Mouse (Mus musculus): Measurements from ENCODE around the gene Abcd3. TPM values are rescaled to one million over a fixed set of nuclear protein-coding genes. Genes with fewer than 3 reads are reported as not detected.

The Abcd3 gene
- polyA plus RNA-seq, 1 experiment from 2014 or later, result 55.7 TPM

DNA sequence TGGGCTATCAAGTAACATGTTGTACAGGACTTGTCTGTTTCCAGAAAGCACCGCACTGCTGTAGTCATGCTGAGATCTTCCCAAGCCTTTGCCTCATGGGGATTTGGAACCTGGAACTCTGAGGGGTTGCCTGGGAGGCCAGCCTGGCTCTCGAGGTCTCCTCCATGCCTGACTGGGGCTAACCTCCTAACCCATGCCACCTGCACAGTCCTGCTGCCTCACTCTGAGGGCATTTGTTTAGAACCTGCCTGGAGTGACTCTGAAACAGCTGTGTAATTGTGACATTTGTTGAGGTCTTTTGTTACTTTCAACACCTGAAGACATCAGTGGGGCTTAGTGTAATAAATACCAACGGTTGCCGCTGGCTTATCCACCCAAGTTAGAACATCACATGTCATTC lies 102.9 kb downstream of the Abcd3 start:
- 70% methylated on average over 4 of the region's 4 CpGs for WGBS
- no peak for ATAC-seq (replicated peaks; ENCODE audit: insufficient number of reproducible peaks, low FRiP score, low TSS enrichment, low read depth)
- H3K4me3 ChIP-seq (ENCODE audit: low read depth, low read length), result no peak overlapping the region
- DNase-seq (ENCODE audit: low spot score), result no peak
- H3K9me3 ChIP-seq (replicated peaks; ENCODE audit: control insufficient read depth, low read length), result no peaks in the 10 kb centered on the region
- no peaks in the 10 kb centered on the region for H3K36me3 ChIP-seq (replicated peaks; ENCODE audit: control insufficient read depth, insufficient read depth, low read depth, low read length)
- no peaks in the 10 kb centered on the region for H3K4me1 ChIP-seq (ENCODE audit: control insufficient read depth, insufficient read depth, low read length)
- H3K27ac ChIP-seq (replicated peaks; ENCODE audit: low read depth, low read length), result no peak overlapping the region
- H3K4me2 ChIP-seq (ENCODE audit: low read depth, low read length), result no peak overlapping the region
- no peaks in the 10 kb centered on the region for H3K27me3 ChIP-seq (ENCODE audit: control insufficient read depth, insufficient read depth, low read length)
- no peak overlapping the region for H3K9ac ChIP-seq (replicated peaks; ENCODE audit: low read length)

DNA sequence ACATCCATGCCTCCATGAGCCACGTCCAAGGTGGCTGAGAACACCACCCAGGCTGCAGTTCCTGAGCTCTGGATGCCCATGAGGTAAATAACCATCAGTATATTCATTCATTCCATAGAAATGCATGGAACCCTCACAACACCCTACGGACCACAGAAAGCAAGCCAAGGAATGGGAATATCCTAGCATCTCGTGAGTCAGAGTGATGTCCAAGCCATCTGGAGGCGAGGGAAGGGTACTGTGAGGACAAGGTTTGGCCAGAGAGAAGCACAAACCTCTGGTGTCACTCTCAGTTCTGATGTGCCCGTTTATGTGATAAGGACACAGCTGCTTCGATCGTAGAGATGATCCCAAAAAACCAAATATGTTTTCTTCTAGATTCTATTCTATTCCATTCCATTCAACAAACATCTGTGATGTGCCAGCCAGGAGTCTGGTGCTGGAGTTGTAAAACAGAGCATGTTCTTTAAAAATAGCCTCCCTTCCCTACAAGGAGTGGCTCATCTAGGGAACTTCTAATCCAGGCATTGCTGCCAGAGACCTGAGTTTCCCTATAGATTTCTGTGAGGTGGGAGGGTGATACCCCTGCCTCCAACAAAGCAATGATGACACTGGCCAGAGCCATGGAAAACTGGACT lies 104.1 kb downstream of the Abcd3 start:
- no peaks in the 10 kb centered on the region for H3K27me3 ChIP-seq (ENCODE audit: control insufficient read depth, insufficient read depth, low read length)
- no peak overlapping the region for H3K27ac ChIP-seq (replicated peaks; ENCODE audit: low read depth, low read length)
- DNase-seq (ENCODE audit: low spot score), result no peak
- WGBS, result 86% methylated on average over 7 of the region's 7 CpGs
- H3K36me3 ChIP-seq (replicated peaks; ENCODE audit: control insufficient read depth, insufficient read depth, low read depth, low read length), result no peaks in the 10 kb centered on the region
- no peaks in the 10 kb centered on the region for H3K9me3 ChIP-seq (replicated peaks; ENCODE audit: control insufficient read depth, low read length)
- H3K4me2 ChIP-seq (ENCODE audit: low read depth, low read length), result no peak overlapping the region
- no peak overlapping the region for H3K9ac ChIP-seq (replicated peaks; ENCODE audit: low read length)
- H3K4me1 ChIP-seq (ENCODE audit: control insufficient read depth, insufficient read depth, low read length), result no peaks in the 10 kb centered on the region
- H3K4me3 ChIP-seq (ENCODE audit: low read depth, low read length), result no peak overlapping the region
- ATAC-seq (replicated peaks; ENCODE audit: insufficient number of reproducible peaks, low FRiP score, low TSS enrichment, low read depth), result no peak

Other genes with a start within 250 kb of the Abcd3 start
- gene 4930432M17Rik, start 144.5 kb downstream of the Abcd3 start, polyA plus RNA-seq (2014; fragmentation: Nextera tagmentation; extraction: Ambion mirVana), result not detected in 2 replicates
- gene F3, start 91.8 kb downstream of the Abcd3 start, polyA plus RNA-seq (2014; fragmentation: Nextera tagmentation; extraction: Ambion mirVana), result 14.2 and 14.9 TPM in 2 replicates
- 54.5 and 62.1 TPM in 2 replicates for gene Arhgap29, start 137.2 kb upstream of the Abcd3 start, polyA plus RNA-seq (2014; fragmentation: Nextera tagmentation; extraction: Ambion mirVana)
- gene Abca4, start 229.1 kb upstream of the Abcd3 start, polyA plus RNA-seq (2014; fragmentation: Nextera tagmentation; extraction: Ambion mirVana), result 1.9 TPM in 2 replicates